Mouse (Mus musculus) spleen, adult 12 weeks (tissue): ENCODE measurements around the gene Dysf.
"Not testable (repeated sequence)": the region's sequence is repeated elsewhere in the genome, so short reads cannot be mapped to it uniquely, and the experiment has no call there.

Source experiments
- DNase-seq: peaks from one replicate; pipeline ENCODE4 v3.0.0; 2022; ENCODE audit warnings: low spot score

Dysf gene

GRCm38 (mm10) chr6:84008363-84009171 is at the start of gene Dysf:
Gene Dysf, plus strand, starts transcription at chr6:84008590.
- no peak for DNase-seq

- no peak for DNase-seq
These were observed 20.7 kb upstream of the Dysf start for GRCm38 (mm10) chr6:83987642-83988041.

GRCm38 (mm10) chr6:84002716-84003115 is 5.7 kb upstream of the Dysf start:
- DNase-seq: no peak

- no peak for DNase-seq
These were observed 4.1 kb upstream of the Dysf start for GRCm38 (mm10) chr6:84004295-84004694.

- DNase-seq: no peak
These were observed 932 bp downstream of the Dysf start for GRCm38 (mm10) chr6:84009172-84009872.

- DNase-seq: no peak
These were observed 1.5 kb downstream of the Dysf start for GRCm38 (mm10) chr6:84009915-84010302.

GRCm38 (mm10) chr6:84010303-84011225 is 2.2 kb downstream of the Dysf start:
- no peak for DNase-seq

- DNase-seq: not testable (repeated sequence)
These were observed 6.7 kb downstream of the Dysf start for GRCm38 (mm10) chr6:84014961-84015683.

- DNase-seq: no peak
These were observed 8.5 kb downstream of the Dysf start for GRCm38 (mm10) chr6:84016851-84017250.

GRCm38 (mm10) chr6:84017392-84017791 is 9.0 kb downstream of the Dysf start:
- no peak for DNase-seq

- DNase-seq: no peak
These were observed 10.6 kb downstream of the Dysf start for GRCm38 (mm10) chr6:84018906-84019550.

GRCm38 (mm10) chr6:84020002-84020401 is 11.6 kb downstream of the Dysf start:
- DNase-seq: no peak

- no peak for DNase-seq
These were observed 13.6 kb downstream of the Dysf start for GRCm38 (mm10) chr6:84021990-84022389.

- DNase-seq: no peak
These were observed 17.2 kb downstream of the Dysf start for GRCm38 (mm10) chr6:84025636-84026035.

- DNase-seq: no peak
These were observed 20.4 kb downstream of the Dysf start for GRCm38 (mm10) chr6:84028791-84029190.

- no peak for DNase-seq
These were observed 21.4 kb downstream of the Dysf start for GRCm38 (mm10) chr6:84029775-84030174.

- DNase-seq: not testable (repeated sequence)
These were observed 24.1 kb downstream of the Dysf start for GRCm38 (mm10) chr6:84032516-84032915.

GRCm38 (mm10) chr6:84043251-84043940 is 35.0 kb downstream of the Dysf start:
- DNase-seq: no peak

- DNase-seq: no peak
These were observed 36.3 kb downstream of the Dysf start for GRCm38 (mm10) chr6:84044679-84045078.

- DNase-seq: no peak
These were observed 40.5 kb downstream of the Dysf start for GRCm38 (mm10) chr6:84048856-84049255.
